Mouse (Mus musculus) monocyte, adult 5-6 weeks (primary cell): ENCODE measurements around the gene Pop5. TPM values are rescaled to one million over a fixed set of nuclear protein-coding genes. Genes with fewer than 3 reads are reported as not detected.

Source experiments
- ATAC-seq: fragments of 153-309, 156-312 bp; replicated peaks from 2 replicates; pipeline ENCODE4 v1.8.0; 2017; ENCODE audit warnings: mild to moderate bottlenecking; ENCODE audit not compliant: low TSS enrichment, insufficient number of reproducible peaks, severe bottlenecking, poor library complexity, low FRiP score
- total RNA-seq: library from RNA; stranded (forward); fragments of 200-1000, 200-491, 200-594 nt; gene quantifications from 3 replicates; pipeline ENCODE4 v1.2.3, GENCODE M21; 2017

Gene Pop5
- total RNA-seq, 1 experiment from 2014 or later: 85.3 TPM

DNA sequence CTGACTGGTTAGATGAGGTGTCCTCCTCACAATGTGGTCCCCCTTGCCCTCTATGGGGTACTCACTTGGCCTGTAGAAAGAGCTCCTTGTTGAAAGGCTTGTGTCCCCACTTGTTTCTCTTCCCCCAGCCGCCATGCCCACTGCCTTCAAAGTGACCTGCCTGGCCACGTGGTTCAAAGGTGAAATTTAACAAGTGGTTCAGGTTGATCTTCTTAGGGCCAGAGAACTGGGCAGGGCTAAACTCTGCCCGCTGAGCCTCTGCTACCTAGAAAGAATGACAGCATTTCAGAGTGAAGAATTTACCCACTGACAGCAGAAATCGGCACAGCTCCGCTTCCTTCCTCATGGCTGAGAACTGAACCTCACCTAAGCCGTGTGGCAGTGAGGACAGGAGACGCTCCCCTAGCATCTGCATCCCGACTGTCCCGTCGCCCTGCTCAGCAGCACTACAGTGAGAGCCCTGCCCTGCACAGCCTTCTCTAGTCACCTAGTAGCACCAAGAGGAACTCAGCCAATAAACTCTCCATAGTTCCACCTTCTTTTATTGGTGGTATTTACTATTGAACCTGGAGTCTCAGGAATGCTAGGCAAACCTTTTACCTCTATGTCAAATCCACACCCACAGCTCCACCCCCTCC is 21.4 kb downstream of the Pop5 start:
- ATAC-seq: no peak

GRCm38 (mm10) chr5:115260356-115260755 is 24.7 kb downstream of the Pop5 start:
- ATAC-seq: no peak; the same call in 1 of the 2 replicates

DNA sequence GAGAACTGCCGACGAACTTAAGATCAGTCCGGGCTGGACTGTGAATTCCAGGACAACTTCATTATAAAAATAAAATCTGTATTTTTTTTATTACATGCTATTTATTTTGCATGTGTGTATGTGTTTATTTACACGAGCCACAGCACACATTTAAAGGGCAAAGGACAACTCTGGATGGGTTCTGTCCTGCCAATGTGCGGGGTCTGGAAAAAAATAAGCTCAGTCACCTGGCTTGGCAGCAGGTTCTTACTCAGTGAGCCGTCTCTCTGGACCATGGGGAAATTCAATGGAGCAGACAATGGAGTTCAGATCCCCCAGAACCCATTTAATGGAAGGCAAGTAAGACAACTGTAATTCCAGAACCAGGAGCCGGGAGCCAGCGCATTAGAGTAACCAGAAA is 25.5 kb downstream of the Pop5 start:
- ATAC-seq: no peak

DNA sequence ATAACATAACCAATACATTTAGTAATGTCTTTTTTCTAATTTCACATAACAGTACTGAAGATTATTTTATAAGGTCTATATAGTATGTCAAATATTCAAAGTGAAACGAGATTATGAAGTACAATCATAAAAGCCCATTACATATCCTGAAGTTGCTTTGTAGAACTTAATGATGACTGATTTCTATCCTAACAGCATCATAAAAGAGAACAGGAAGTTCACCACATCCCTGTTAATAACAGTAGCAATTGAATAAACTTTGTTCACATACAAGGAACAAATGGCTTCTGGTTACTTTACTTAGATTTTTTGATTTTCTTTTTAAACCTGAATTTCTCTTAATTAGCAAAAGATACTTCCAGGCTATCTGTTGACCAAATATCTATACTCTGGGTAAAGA is 26.2 kb downstream of the Pop5 start:
- ATAC-seq: no peak

DNA sequence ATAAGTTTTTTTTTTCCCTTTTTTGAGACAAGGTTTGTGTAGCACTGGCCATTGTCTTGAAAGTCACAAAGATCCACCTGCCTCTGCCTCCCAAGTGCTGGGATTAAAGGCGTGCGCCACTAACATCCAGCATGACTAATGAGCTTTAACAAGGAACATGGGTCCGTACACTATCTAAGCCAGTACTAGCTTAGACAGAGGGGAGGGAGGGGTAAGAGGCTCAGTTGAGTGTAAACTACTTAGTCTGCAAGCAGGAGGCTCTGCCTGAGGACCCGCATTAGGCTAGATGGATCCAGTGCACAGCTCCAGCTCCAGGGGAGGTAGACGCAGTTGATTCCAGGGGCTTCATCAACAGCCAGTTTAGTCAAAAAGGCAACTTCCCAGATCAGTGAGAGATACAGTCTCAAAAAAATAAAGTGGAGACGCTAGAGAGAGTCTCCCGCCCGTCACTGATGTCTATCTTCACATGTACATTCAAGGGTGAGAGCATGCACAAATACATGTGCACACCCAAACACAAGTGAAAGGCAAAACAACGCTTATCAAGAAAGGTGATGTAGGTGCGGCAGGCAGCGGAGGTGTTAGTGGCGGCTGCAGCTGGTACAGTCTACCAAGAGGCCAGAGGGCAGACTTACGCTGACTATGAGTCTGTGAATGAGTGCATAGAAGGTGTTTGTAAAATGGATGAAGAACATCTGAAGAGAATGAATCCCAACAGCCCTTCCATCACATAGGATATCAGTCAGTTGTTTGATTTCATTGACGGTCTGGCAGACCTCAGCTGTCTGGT is 27.1 kb downstream of the Pop5 start:
- no peak for ATAC-seq

GRCm38 (mm10) chr5:115266340-115266739 is 30.7 kb downstream of the Pop5 start:
- no peak; the same call in 1 of the 2 replicates for ATAC-seq

GRCm38 (mm10) chr5:115266787-115267468 is 31.3 kb downstream of the Pop5 start:
- ATAC-seq: no peak

- ATAC-seq: no peak
These were observed 31.9 kb downstream of the Pop5 start for GRCm38 (mm10) chr5:115267469-115268045.

DNA sequence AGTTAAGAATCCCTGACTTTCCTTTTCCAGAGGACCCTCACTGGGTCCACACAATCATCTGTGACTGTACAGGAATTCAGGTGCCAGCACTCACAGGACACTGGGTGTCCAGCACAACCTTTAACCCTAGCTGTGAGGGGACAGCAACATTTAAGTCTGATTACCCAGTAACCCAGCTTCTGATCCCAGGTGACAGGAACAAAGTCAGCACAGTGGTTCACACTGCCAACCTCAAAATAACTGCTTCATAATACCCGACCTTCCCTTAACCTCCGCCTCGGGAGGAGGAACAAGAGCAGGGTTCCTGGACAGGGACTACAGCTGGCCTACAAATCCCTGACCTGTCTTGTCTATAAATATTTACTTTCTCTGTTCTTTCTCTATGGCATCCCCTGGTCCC is 32.6 kb downstream of the Pop5 start:
- ATAC-seq: no peak

DNA sequence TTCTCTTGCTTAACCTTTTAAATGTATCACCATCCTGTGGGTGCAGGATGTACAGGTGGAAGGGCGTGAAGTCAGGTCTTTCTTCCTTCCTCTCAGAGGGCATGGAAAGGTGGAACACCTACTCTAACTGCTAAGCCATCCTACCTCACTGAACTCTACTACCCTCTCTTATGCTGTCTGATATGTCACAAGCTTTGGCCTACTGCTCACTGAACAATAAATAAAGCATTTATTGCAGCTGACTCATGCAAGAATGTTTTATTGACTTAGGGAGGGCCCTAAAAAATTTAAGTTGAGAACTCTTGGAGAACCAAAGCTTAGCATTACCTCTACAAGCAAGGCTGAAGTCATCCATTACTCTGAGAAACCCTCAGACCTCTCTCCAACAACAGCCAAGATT is 34.3 kb downstream of the Pop5 start:
- no peak for ATAC-seq

- 0 out of 2 replicates have a peak, but pooled peaks have one; percentile 3 for ATAC-seq
These were observed 36.5 kb downstream of the Pop5 start for GRCm38 (mm10) chr5:115271931-115272811.

DNA sequence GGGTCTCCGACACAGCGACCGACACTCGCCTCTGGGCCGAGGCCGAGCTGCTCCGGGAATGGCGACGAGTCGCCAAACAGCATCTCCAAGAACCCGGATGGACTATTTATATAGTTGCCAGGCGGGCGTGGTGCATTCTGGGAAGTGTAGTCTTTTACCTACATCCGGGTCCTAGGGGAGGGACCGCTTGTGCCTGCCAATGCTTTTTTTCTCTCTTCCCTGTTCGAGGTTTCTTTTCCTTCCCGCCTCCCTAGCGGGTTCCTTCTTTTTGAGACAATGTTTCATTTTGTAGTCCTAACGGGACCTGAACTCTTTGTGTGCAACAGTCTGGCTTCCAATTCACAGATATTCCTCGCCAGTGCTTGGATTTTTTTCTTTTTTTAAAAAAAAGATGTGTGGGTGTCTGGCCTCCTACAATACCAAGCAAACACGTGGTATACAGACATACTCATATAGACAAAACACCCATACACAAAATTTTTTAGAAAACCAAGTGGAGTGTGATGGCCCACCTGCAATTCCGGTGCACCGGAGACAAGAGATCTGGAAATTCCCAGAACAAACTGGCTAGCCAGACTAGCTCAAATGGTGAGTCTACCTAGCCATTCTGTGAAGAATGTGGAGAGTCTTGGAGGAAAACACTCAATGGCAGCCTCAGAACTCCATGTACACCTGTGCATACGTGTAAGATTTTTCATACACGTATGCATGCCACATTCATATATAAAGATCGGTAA is 37.3 kb downstream of the Pop5 start, which contains the start of gene Rnf10:
Gene Rnf10, minus strand, starts transcription at position 87 of the 737 bp plus-strand sequence.
- peak; percentile 98 for ATAC-seq

DNA sequence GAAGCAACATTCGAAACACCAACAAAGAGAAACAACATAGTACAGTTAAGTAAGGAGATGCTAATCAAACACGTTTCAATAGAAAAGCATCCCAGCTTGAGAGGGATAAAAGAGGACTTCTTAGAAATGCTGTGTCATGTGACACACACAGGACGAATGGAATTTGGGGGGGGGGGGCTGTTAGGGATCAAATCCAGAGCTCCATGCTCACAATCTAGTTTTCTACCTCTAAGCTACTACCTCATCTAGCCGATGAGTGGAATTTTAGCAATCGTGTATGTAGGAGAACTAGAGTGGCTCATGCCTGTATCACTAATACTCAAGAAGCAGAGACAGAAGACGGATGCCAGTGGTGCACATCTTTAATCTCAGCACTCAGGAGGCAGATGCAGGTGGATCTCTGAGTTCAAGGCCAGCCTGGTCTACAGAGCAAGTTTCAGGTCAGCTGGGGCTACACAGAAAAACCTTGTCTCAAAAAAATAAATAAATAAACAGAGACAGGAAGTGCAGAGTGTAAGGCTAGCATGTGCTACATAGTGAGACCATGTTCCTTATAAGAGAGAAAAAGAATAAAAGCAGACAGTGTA is 38.0 kb downstream of the Pop5 start:
- no peak for ATAC-seq

- no peak for ATAC-seq
These were observed 38.7 kb downstream of the Pop5 start for GRCm38 (mm10) chr5:115274353-115274752.

- ATAC-seq: no peak
These were observed 39.1 kb downstream of the Pop5 start for GRCm38 (mm10) chr5:115274771-115275170.

GRCm38 (mm10) chr5:115275998-115276397 is 40.4 kb downstream of the Pop5 start:
- ATAC-seq: no peak

- no peak for ATAC-seq
These were observed 42.4 kb downstream of the Pop5 start for GRCm38 (mm10) chr5:115278053-115278452.
